Mouse (Mus musculus) cerebellum, adult 9-10 months (tissue): ENCODE results near the gene Rflna.
A peak's percentile ranks its signal among the peaks of the same experiment; 100 is the strongest.

ENCODE experiments used
- DNase-seq: peaks from one replicate; pipeline ENCODE4 v3.0.0; 2022

Rflna gene

GRCm38 (mm10) chr5:125055901-125056300 lies 52.9 kb downstream of the Rflna start:
- DNase-seq = no peak

- DNase-seq = no peak
These were observed 53.3 kb downstream of the Rflna start for GRCm38 (mm10) chr5:125056331-125056695.

- DNase-seq = no peak
These were observed 53.9 kb downstream of the Rflna start for GRCm38 (mm10) chr5:125056696-125057554.

GRCm38 (mm10) chr5:125057555-125058266 lies 54.7 kb downstream of the Rflna start:
- DNase-seq = no peak

- peak; percentile 74 for DNase-seq
These were observed 55.2 kb downstream of the Rflna start for GRCm38 (mm10) chr5:125058267-125058668.
